Mouse (Mus musculus) right cerebral cortex, postnatal 36 days (tissue): ENCODE measurements at regions not wholly inside any gene's neighbourhood (a gene's known extent, or its start where the extent isn't known, plus 50 kb on each side); places are given as distances from the start of the nearest gene placed in this dataset.
"Not testable (repeated sequence)": the region's sequence is repeated elsewhere in the genome, so short reads cannot be mapped to it uniquely, and the experiment has no call there.

Source experiments
- DNase-seq, 2 experiments: peaks; one replicate each; pipeline ENCODE4 v3.0.0; 2022; ENCODE audit warnings: low spot score in 2 of 2, mixed read lengths in 1 of 2

GRCm38 (mm10) chr17:76703823-76704222, 1152.1 kb upstream of the Fam98a start:
- no peak for DNase-seq

GRCm38 (mm10) chr17:76696219-76696618, 1144.5 kb upstream of the Fam98a start:
- DNase-seq, result no peak

- no peak for DNase-seq
These were observed 1106.3 kb upstream of the Fam98a start for GRCm38 (mm10) chr17:76658056-76658455.

GRCm38 (mm10) chr17:76625976-76626375, 1074.2 kb upstream of the Fam98a start:
- peak in 1 of 2 experiments; percentile 6 for DNase-seq

- no peak for DNase-seq
These were observed 1053.5 kb upstream of the Fam98a start for GRCm38 (mm10) chr17:76605237-76605636.

GRCm38 (mm10) chr17:76578323-76578722, 1026.6 kb upstream of the Fam98a start:
- no peak for DNase-seq

- DNase-seq, result no peak
These were observed 1008.0 kb upstream of the Fam98a start for GRCm38 (mm10) chr17:76559725-76560124.

- no peak for DNase-seq
These were observed 993.8 kb upstream of the Fam98a start for GRCm38 (mm10) chr17:76545566-76545965.

GRCm38 (mm10) chr17:76535772-76536171, 984.0 kb upstream of the Fam98a start:
- DNase-seq, result no peak

GRCm38 (mm10) chr17:76501732-76502131, 950.0 kb upstream of the Fam98a start:
- DNase-seq, result no peak

GRCm38 (mm10) chr17:76500446-76500845, 948.7 kb upstream of the Fam98a start:
- DNase-seq, result no peak

- not testable (repeated sequence) for DNase-seq
These were observed 948.2 kb upstream of the Fam98a start for GRCm38 (mm10) chr17:76499981-76500380.

- DNase-seq, result no peak
These were observed 935.6 kb upstream of the Fam98a start for GRCm38 (mm10) chr17:76487347-76487746.

- DNase-seq, result no peak
These were observed 932.4 kb upstream of the Fam98a start for GRCm38 (mm10) chr17:76484130-76484529.

GRCm38 (mm10) chr17:76451296-76451834, 899.6 kb upstream of the Fam98a start:
- no peak for DNase-seq
